Comparison of ENCODE assay signal across 11 mouse cellular contexts in the genomic region with DNA sequence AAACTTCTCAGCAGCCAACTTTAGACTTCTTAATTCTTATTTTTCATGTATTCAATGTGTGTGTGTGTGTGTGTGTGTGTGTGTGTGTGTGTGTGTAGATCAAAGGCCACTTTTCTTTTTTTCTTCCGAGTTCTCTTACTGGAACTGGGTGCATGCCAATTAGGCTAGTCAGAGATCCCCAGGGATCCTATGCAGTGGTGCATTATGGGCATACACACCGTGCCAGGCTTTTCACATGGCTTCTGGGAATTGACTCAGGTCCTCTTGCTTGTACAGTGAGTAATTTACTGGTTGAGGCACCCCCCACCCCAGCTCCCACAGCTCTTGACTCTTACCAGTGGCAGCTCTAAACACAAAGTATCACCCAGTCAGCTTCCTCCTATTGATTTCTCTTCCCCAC.
A peak's percentile ranks its signal among the peaks of the same experiment; 100 is the strongest.
DNase-seq lines count a peak whose midpoint lies in the region; ATAC-seq lines count a peak whose summit lies in the region.
"Had no signal": no experiment of that assay in that cellular context is flagged by ENCODE, and none has a peak within 500 bp of the region (broad histone marks: within the 10 kb centered on the region; RNA-seq: fewer than 3 reads in every experiment).

No protein-coding gene starts in this region.

- peak; percentile 4 for DNase-seq in heart, postnatal 4 days
- DNase-seq in heart, adult 8-10 months (ENCODE audit: low spot score), result no peak
- DNase-seq in 3134 (ENCODE audit: extremely low read depth, insufficient read length, low spot score), result peak; percentile 71
- DNase-seq in 3T3-L1 (ENCODE audit: low read depth, low spot score), result peak; percentile 97
- DNase-seq in cerebellum, postnatal 36 days, result peak; percentile 6 to 13
- no peak for DNase-seq in ovary, postnatal 36 days (ENCODE audit: low spot score)
- no peak for DNase-seq in gastrocnemius, postnatal 14 days
- DNase-seq: gastrocnemius, postnatal 25 days; liver, postnatal 0 days; thymus, postnatal 4 days had no signal

- ATAC-seq in erythroblast, adult 5-6 weeks (replicated peaks; ENCODE audit: low FRiP score, poor library complexity, severe bottlenecking), result no peak
- ATAC-seq: liver, postnatal 0 days had no signal

- intact Hi-C loops in gastrocnemius, postnatal 14 days (cut with DNase I; ENCODE audit: low total_unique reads), result no loop called here

Comparison
In these comparisons a context has a peak if more than half of its experiments do, and no peak if none do; other contexts are left out.
1. DNase-seq: peak in heart, postnatal 4 days (single experiment), 3134 (single experiment), 3T3-L1 (single experiment) and cerebellum, postnatal 36 days (2 of 2); none in heart, adult 8-10 months (single experiment), ovary, postnatal 36 days (single experiment) and gastrocnemius, postnatal 14 days (single experiment).